Mouse (Mus musculus): ENCODE measurements around the gene Myo1a. TPM values are rescaled to one million over a fixed set of nuclear protein-coding genes. Genes with fewer than 3 reads are reported as not detected.
A peak's percentile ranks its signal among the peaks of the same experiment; 100 is the strongest.
"Not testable (repeated sequence)": the region's sequence is repeated elsewhere in the genome, so short reads cannot be mapped to it uniquely, and the experiment has no call there.

Myo1a gene
- 0.35 TPM for polyA plus RNA-seq (2012; fragmentation: generic; extraction: Trizol)

DNA sequence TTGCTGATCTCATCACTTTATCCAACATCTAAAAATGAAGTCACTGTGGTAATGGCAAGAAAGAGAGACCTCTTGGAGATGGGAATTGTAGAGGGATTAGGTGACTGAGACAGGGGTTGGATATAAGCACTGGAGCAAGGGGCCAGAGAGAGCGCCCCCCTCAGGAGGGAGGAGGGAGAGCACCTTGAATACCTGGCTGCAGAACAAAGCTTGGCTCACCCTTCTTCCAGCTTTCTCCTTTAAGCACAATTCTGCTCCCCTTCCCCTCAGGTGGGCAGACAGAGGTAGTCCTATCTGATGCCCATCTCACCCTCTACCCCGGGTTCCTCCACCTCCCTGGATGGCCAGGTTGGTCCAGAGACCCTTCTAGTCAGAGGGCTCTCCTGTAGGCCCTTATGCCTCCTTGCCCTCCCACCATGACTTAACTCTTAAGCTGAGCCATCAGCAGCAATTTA is at the start of gene Myo1a:
Myo1a (plus strand) TSS at position 405 of the 455 bp plus-strand sequence.
- H3K4me3 ChIP-seq = no peak within 1 kb of the TSS
- H3K4me2 ChIP-seq (ENCODE audit: low read depth) = no peak within 1 kb of the TSS
- no peak within 1 kb of the TSS for H3ac ChIP-seq (ENCODE audit: control insufficient read depth, insufficient read length)
- H3K36me3 ChIP-seq (ENCODE audit: control insufficient read depth, insufficient read depth) = no peaks in the 10 kb centered on the region
- no peaks in the 10 kb centered on the region for H3K79me2 ChIP-seq (ENCODE audit: control insufficient read depth, insufficient read depth)
- TF ChIP-seq TCF12 (IDR thresholded peaks at IDR 0.05; ENCODE audit: insufficient read depth, poor library complexity, severe bottlenecking) (no peak), MAX (IDR thresholded peaks at IDR 0.05; ENCODE audit: low read depth) (no peak), POLR2AphosphoS2 (IDR thresholded peaks at IDR 0.05; ENCODE audit: insufficient read length, low read depth) (no peak), USF1 (IDR thresholded peaks at IDR 0.05; ENCODE audit: low read depth) (no peak), E2F4 (IDR thresholded peaks at IDR 0.05; ENCODE audit: insufficient read depth) (no peak), REST (IDR thresholded peaks at IDR 0.05; ENCODE audit: insufficient read depth, insufficient read length) (no peak), MYOD1 (IDR thresholded peaks at IDR 0.05; ENCODE audit: control insufficient read depth in 1 of 3, insufficient read length in 2 of 3, low read depth in 2 of 3) (no peak), MYOG (IDR thresholded peaks at IDR 0.05; ENCODE audit: control insufficient read depth in 1 of 3, insufficient read depth in 1 of 3, insufficient read length in 2 of 3, low read depth in 2 of 3) (no peak), POLR2A (IDR thresholded peaks at IDR 0.05; ENCODE audit: insufficient read length, low read depth) (no peak), CEBPB (IDR thresholded peaks at IDR 0.05; ENCODE audit: insufficient read depth, poor library complexity, severe bottlenecking) (no peak), SRF (IDR thresholded peaks at IDR 0.05; ENCODE audit: control insufficient read depth, insufficient read length, low read depth) (no peak), TCF3 (IDR thresholded peaks at IDR 0.05; ENCODE audit: insufficient read length, low read depth) (no peak)
- H3K27me3 ChIP-seq (ENCODE audit: control insufficient read depth, insufficient read depth, insufficient read length) = no peaks in the 10 kb centered on the region

DNA sequence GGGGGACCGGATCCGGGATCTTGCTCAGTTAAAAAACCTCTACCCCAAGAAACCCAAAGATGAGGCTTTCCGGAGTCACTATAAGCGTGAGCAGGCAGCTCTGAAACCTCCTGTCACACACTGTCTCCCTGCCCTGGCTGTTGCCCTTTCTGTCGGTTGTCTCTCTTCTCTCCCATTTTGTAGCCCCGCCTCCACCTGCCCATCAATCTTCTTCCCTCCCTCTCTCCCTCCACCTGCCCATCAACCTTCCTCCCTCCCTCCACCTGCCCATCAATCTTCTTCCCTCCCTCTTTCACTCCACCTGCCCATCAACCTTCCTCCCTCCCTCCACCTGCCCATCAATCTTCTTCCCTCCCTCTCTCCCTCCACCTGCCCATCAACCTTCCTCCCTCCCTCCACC is 47.4 kb upstream of the Myo1a start:
- not testable (repeated sequence) for H3K27me3 ChIP-seq (ENCODE audit: control insufficient read depth, insufficient read depth, insufficient read length); H3ac ChIP-seq (ENCODE audit: control insufficient read depth, insufficient read length); H3K4me3 ChIP-seq; H3K79me2 ChIP-seq (ENCODE audit: control insufficient read depth, insufficient read depth); H3K4me2 ChIP-seq (ENCODE audit: low read depth)
- H3K36me3 ChIP-seq (ENCODE audit: control insufficient read depth, insufficient read depth) = peaks cover 16% of the 10 kb centered on the region

DNA sequence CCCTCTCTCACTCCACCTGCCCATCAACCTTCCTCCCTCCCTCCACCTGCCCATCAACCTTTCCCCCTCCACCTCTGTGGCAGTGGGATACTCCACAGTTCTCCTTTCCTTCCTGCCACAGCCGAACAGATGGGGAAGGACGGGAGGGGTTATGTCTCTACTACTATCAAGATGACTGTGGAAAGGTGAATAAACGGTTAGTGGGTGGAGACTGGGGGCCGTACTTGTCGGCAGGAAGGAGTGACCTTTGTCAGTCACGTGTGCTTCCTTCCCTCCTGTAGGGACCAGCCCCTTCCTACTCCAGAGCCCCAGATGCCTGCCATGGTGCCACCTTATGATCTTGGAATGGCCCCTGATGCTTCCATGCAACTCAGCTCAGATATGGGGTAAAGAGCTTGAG is 46.9 kb upstream of the Myo1a start:
- Histone ChIP-seq H3ac (ENCODE audit: control insufficient read depth, insufficient read length) (no peak overlapping the region), H3K27me3 (ENCODE audit: control insufficient read depth, insufficient read depth, insufficient read length) (no peaks in the 10 kb centered on the region), H3K4me2 (ENCODE audit: low read depth) (no peak overlapping the region), H3K36me3 (ENCODE audit: control insufficient read depth, insufficient read depth) (peaks cover 16% of the 10 kb centered on the region), H3K4me3 (no peak overlapping the region), H3K79me2 (ENCODE audit: control insufficient read depth, insufficient read depth) (peaks cover under 1% of the 10 kb centered on the region)
- no peak for TF ChIP-seq MYOG (IDR thresholded peaks at IDR 0.05; ENCODE audit: control insufficient read depth in 1 of 3, insufficient read depth in 1 of 3, insufficient read length in 2 of 3, low read depth in 2 of 3)
- TF ChIP-seq REST (IDR thresholded peaks at IDR 0.05; ENCODE audit: insufficient read depth, insufficient read length) = no peak
- no peak for TF ChIP-seq TCF3 (IDR thresholded peaks at IDR 0.05; ENCODE audit: insufficient read length, low read depth)
- no peak for TF ChIP-seq CEBPB (IDR thresholded peaks at IDR 0.05; ENCODE audit: insufficient read depth, poor library complexity, severe bottlenecking)
- no peak for TF ChIP-seq SRF (IDR thresholded peaks at IDR 0.05; ENCODE audit: control insufficient read depth, insufficient read length, low read depth)
- no peak for TF ChIP-seq MAX (IDR thresholded peaks at IDR 0.05; ENCODE audit: low read depth)
- TF ChIP-seq USF1 (IDR thresholded peaks at IDR 0.05; ENCODE audit: low read depth) = no peak
- no peak for TF ChIP-seq POLR2A (IDR thresholded peaks at IDR 0.05; ENCODE audit: insufficient read length, low read depth)
- no peak for TF ChIP-seq MYOD1 (IDR thresholded peaks at IDR 0.05; ENCODE audit: control insufficient read depth in 1 of 3, insufficient read length in 2 of 3, low read depth in 2 of 3)
- no peak for TF ChIP-seq POLR2AphosphoS2 (IDR thresholded peaks at IDR 0.05; ENCODE audit: insufficient read length, low read depth)

DNA sequence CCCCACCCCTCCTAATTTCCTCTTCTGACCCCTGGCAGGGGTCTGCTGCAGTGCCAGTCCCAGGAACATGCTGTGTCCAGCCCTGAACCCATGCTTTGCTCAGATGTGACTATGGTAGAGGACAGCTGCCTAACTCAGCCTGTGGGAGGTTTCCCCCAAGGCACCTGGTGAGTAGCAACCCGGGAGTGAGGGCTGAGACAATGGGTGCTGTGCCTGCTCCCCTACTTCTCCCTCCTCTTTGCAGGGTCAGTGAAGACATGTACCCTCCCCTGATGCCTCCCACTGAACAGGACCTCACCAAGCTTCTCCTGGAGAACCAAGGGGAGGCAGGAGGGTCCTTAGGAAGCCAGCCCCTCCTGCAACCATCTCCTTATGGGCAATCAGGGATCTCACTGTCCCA is 45.4 kb upstream of the Myo1a start:
- TF ChIP-seq POLR2AphosphoS2 (IDR thresholded peaks at IDR 0.05; ENCODE audit: insufficient read length, low read depth) (peak; percentile 89), POLR2A (IDR thresholded peaks at IDR 0.05; ENCODE audit: insufficient read length, low read depth) (no peak), E2F4 (IDR thresholded peaks at IDR 0.05; ENCODE audit: insufficient read depth) (no peak), USF1 (IDR thresholded peaks at IDR 0.05; ENCODE audit: low read depth) (no peak), SRF (IDR thresholded peaks at IDR 0.05; ENCODE audit: control insufficient read depth, insufficient read length, low read depth) (no peak), REST (IDR thresholded peaks at IDR 0.05; ENCODE audit: insufficient read depth, insufficient read length) (no peak), MYOD1 (IDR thresholded peaks at IDR 0.05; ENCODE audit: control insufficient read depth in 1 of 3, insufficient read length in 2 of 3, low read depth in 2 of 3) (peak in 1 of 3 experiments; percentile 10), TCF12 (IDR thresholded peaks at IDR 0.05; ENCODE audit: insufficient read depth, poor library complexity, severe bottlenecking) (no peak)
- Histone ChIP-seq H3K4me2 (ENCODE audit: low read depth) (no peak overlapping the region), H3K36me3 (ENCODE audit: control insufficient read depth, insufficient read depth) (peaks cover 20% of the 10 kb centered on the region), H3K4me3 (no peak overlapping the region), H3ac (ENCODE audit: control insufficient read depth, insufficient read length) (no peak overlapping the region), H3K79me2 (ENCODE audit: control insufficient read depth, insufficient read depth) (peaks cover 16% of the 10 kb centered on the region), H3K27me3 (ENCODE audit: control insufficient read depth, insufficient read depth, insufficient read length) (no peaks in the 10 kb centered on the region)

- Histone ChIP-seq H3K27me3 (ENCODE audit: control insufficient read depth, insufficient read depth, insufficient read length) (no peaks in the 10 kb centered on the region), H3ac (ENCODE audit: control insufficient read depth, insufficient read length) (no peak overlapping the region), H3K4me3 (peak overlapping the region; percentile 98), H3K79me2 (ENCODE audit: control insufficient read depth, insufficient read depth) (peaks cover 33% of the 10 kb centered on the region), H3K4me2 (ENCODE audit: low read depth) (peak overlapping the region; percentile 46), H3K36me3 (ENCODE audit: control insufficient read depth, insufficient read depth) (peaks cover 20% of the 10 kb centered on the region)
- no peak for TF ChIP-seq TCF12 (IDR thresholded peaks at IDR 0.05; ENCODE audit: insufficient read depth, poor library complexity, severe bottlenecking)
- TF ChIP-seq POLR2AphosphoS2 (IDR thresholded peaks at IDR 0.05; ENCODE audit: insufficient read length, low read depth) = no peak
- no peak for TF ChIP-seq MAX (IDR thresholded peaks at IDR 0.05; ENCODE audit: low read depth)
- TF ChIP-seq SRF (IDR thresholded peaks at IDR 0.05; ENCODE audit: control insufficient read depth, insufficient read length, low read depth) = no peak
- no peak for TF ChIP-seq TCF3 (IDR thresholded peaks at IDR 0.05; ENCODE audit: insufficient read length, low read depth)
- no peak for TF ChIP-seq CEBPB (IDR thresholded peaks at IDR 0.05; ENCODE audit: insufficient read depth, poor library complexity, severe bottlenecking)
- no peak for TF ChIP-seq USF1 (IDR thresholded peaks at IDR 0.05; ENCODE audit: low read depth)
- no peak for TF ChIP-seq REST (IDR thresholded peaks at IDR 0.05; ENCODE audit: insufficient read depth, insufficient read length)
- TF ChIP-seq POLR2A (IDR thresholded peaks at IDR 0.05; ENCODE audit: insufficient read length, low read depth) = no peak
- TF ChIP-seq MYOG (IDR thresholded peaks at IDR 0.05; ENCODE audit: control insufficient read depth in 1 of 3, insufficient read depth in 1 of 3, insufficient read length in 2 of 3, low read depth in 2 of 3) = no peak
- TF ChIP-seq E2F4 (IDR thresholded peaks at IDR 0.05; ENCODE audit: insufficient read depth) = no peak
- TF ChIP-seq MYOD1 (IDR thresholded peaks at IDR 0.05; ENCODE audit: control insufficient read depth in 1 of 3, insufficient read length in 2 of 3, low read depth in 2 of 3) = no peak
Observed at GRCm38 (mm10) chr10:127661291-127661914, 43.6 kb upstream of the Myo1a start.
